In genomic region chr17:56324419-56324818, GRCm38 (mm10) we compare ENCODE assay signal across 19 mouse cellular contexts. TPM values are rescaled to one million over a fixed set of nuclear protein-coding genes. Genes with fewer than 3 reads are reported as not detected.
DNase-seq lines count a peak whose midpoint lies in the region; ATAC-seq and TF ChIP-seq lines count a peak whose summit lies in the region.
"Had no signal": no experiment of that assay in that cellular context is flagged by ENCODE, and none has a peak within 500 bp of the region (broad histone marks: within the 10 kb centered on the region; RNA-seq: fewer than 3 reads in every experiment).

No protein-coding gene starts in this region.

- no peak for TF ChIP-seq CTCF in heart, adult 2 months (IDR thresholded peaks at IDR 0.05)
- TF ChIP-seq CTCF in left cerebral cortex, adult 2 months (IDR thresholded peaks at IDR 0.05), result no peak

- no peak overlapping the region for H3K4me3 ChIP-seq in heart, embryonic 12.5 days
- H3K4me3 ChIP-seq in heart, adult 2 months, result no peak overlapping the region
- no peak overlapping the region for H3K4me3 ChIP-seq in limb, embryonic 12.5 days (replicated peaks)
- no peak overlapping the region for H3K4me3 ChIP-seq in left cerebral cortex, adult 2 months

- no peaks in the 10 kb centered on the region for H3K9me3 ChIP-seq in heart, embryonic 12.5 days (replicated peaks)
- H3K9me3 ChIP-seq in limb, embryonic 12.5 days, result no peaks in the 10 kb centered on the region
- H3K9me3 ChIP-seq: hindbrain, embryonic 15.5 days; midbrain, embryonic 10.5 days had no signal

- no peaks in the 10 kb centered on the region for H3K27me3 ChIP-seq in heart, embryonic 12.5 days (replicated peaks)
- no peaks in the 10 kb centered on the region for H3K27me3 ChIP-seq in heart, adult 2 months (ENCODE audit: control insufficient read depth, insufficient read depth, low read length)
- H3K27me3 ChIP-seq in limb, embryonic 12.5 days, result no peaks in the 10 kb centered on the region
- H3K27me3 ChIP-seq: hindbrain, embryonic 15.5 days had no signal

- H3K79me2 ChIP-seq in heart, adult 2 months (replicated peaks; ENCODE audit: control insufficient read depth, insufficient read depth, low read length), result peaks cover 5% of the 10 kb centered on the region; the same call in 1 of the 2 replicates

- H3K36me3 ChIP-seq in heart, embryonic 12.5 days, result peaks cover 41% of the 10 kb centered on the region
- H3K36me3 ChIP-seq in heart, adult 2 months (ENCODE audit: control insufficient read depth, insufficient read depth, low read length), result no peaks in the 10 kb centered on the region
- peaks cover 49% of the 10 kb centered on the region for H3K36me3 ChIP-seq in limb, embryonic 12.5 days
- H3K36me3 ChIP-seq: hindbrain, embryonic 15.5 days had no signal

- no peak overlapping the region for H3K4me2 ChIP-seq in heart, embryonic 12.5 days
- H3K4me2 ChIP-seq in limb, embryonic 12.5 days, result 0 out of 2 replicates have a peak overlapping the region, but pooled peaks have one; percentile 81

- DNase-seq in heart, adult 2 months, result no peak
- DNase-seq in 3T3-L1 (ENCODE audit: low read depth, low spot score), result peak; percentile 23
- peak; percentile 43 for DNase-seq in A20 (ENCODE audit: low read depth, low spot score)
- DNase-seq in left cerebral cortex, adult 2 months (ENCODE audit: extremely low spot score in 1 of 2, low spot score in 2 of 2), result no peak
- DNase-seq in thymus, postnatal 4 days, result no peak
- DNase-seq: adrenal gland, postnatal 10 days; heart, postnatal 10 days; kidney, adult 9 months; layer of hippocampus, adult 9-11 months; lung, postnatal 10 days; right cerebral cortex, postnatal 14 days; thymus, adult 2 months had no signal

- H3K27ac ChIP-seq in heart, embryonic 12.5 days (ENCODE audit: poor library complexity, severe bottlenecking), result peak overlapping the region; percentile 15; the same call in 1 of the 2 replicates
- no peak overlapping the region for H3K27ac ChIP-seq in heart, adult 2 months
- 0 out of 2 replicates have a peak overlapping the region, but pooled peaks have one; percentile 50 for H3K27ac ChIP-seq in limb, embryonic 12.5 days
- H3K27ac ChIP-seq in left cerebral cortex, adult 2 months, result no peak overlapping the region

- TF ChIP-seq POLR2A in heart, adult 2 months (IDR thresholded peaks at IDR 0.05; ENCODE audit: insufficient read depth, low read depth, low read length), result no peak

- TF ChIP-seq EP300 in heart, adult 2 months (IDR thresholded peaks at IDR 0.05; ENCODE audit: insufficient read depth, low read depth, low read length), result no peak

- no peak for ATAC-seq in heart, embryonic 12.5 days (ENCODE audit: insufficient number of reproducible peaks, low FRiP score)
- ATAC-seq in limb, embryonic 12.5 days (ENCODE audit: insufficient number of reproducible peaks, insufficient read depth, low FRiP score, low TSS enrichment, low read depth), result no peak

- intact Hi-C loops in heart, adult 2 months (cut with DNase I), result loop anchor here (2.0 kb wide), 1 partner anchor 20 kb away; no protein-coding TSS in a partner anchor
- intact Hi-C loops in left cerebral cortex, adult 2 months (cut with DNase I), result no loop called here

- 78% methylated on average over 3 of the region's 3 CpGs for WGBS in heart, embryonic 12.5 days
- WGBS in heart, adult 2 months, result 88% methylated on average over 3 of the region's 3 CpGs
- WGBS in limb, embryonic 12.5 days, result 51% methylated on average over 3 of the region's 3 CpGs

- H3K9ac ChIP-seq in heart, embryonic 12.5 days, result no peak overlapping the region
- no peak overlapping the region for H3K9ac ChIP-seq in heart, adult 2 months (ENCODE audit: low read depth, low read length)
- H3K9ac ChIP-seq in limb, embryonic 12.5 days (replicated peaks), result no peak overlapping the region

- H3K4me1 ChIP-seq in heart, embryonic 12.5 days (replicated peaks), result peaks cover 30% of the 10 kb centered on the region
- H3K4me1 ChIP-seq in heart, adult 2 months (ENCODE audit: control insufficient read depth, insufficient read depth, low read length), result peaks cover 6% of the 10 kb centered on the region
- H3K4me1 ChIP-seq in limb, embryonic 12.5 days (replicated peaks), result peaks cover 27% of the 10 kb centered on the region

RNA-seq across cellular contexts. Expression of gene Kdm4b, which starts 1.4 kb away (rescaled TPM):
- 34.3 and 37.1 TPM in 2 replicates for polyA plus RNA-seq in heart, embryonic 12.5 days (2016; fragmentation: Nextera tagmentation; extraction: Ambion mirVana)
- total RNA-seq in heart, adult 2 months (2021), result 10 to 100 TPM; 26.2 to 36.1 TPM
- polyA plus RNA-seq in heart, adult 2 months (2012; rRNA removed), result 23.0 and 29.7 TPM in 2 replicates
- 53.1 and 54.3 TPM in 2 replicates for polyA plus RNA-seq in limb, embryonic 12.5 days (2016; fragmentation: Nextera tagmentation; extraction: Ambion mirVana)
- 10 to 100 TPM; 66.2 to 71.8 TPM for total RNA-seq in left cerebral cortex, adult 2 months (2021)

RNA-seq across cellular contexts. Expression of gene Uhrf1, which starts 21.3 kb away (rescaled TPM):
- 88.4 and 91.2 TPM in 2 replicates for polyA plus RNA-seq in heart, embryonic 12.5 days (2016; fragmentation: Nextera tagmentation; extraction: Ambion mirVana)
- total RNA-seq in heart, adult 2 months (2021), result 1 to 10 TPM; 2.0 to 2.4 TPM
- polyA plus RNA-seq in heart, adult 2 months (2012; rRNA removed), result 0.85 and 1.2 TPM in 2 replicates
- 198 and 199 TPM in 2 replicates for polyA plus RNA-seq in limb, embryonic 12.5 days (2016; fragmentation: Nextera tagmentation; extraction: Ambion mirVana)
- total RNA-seq in left cerebral cortex, adult 2 months (2021), result under 1 TPM; 0.70 to 0.91 TPM

RNA-seq across cellular contexts. Expression of gene Arrdc5, which starts 24.3 kb away (rescaled TPM):
- polyA plus RNA-seq in heart, embryonic 12.5 days (2016; fragmentation: Nextera tagmentation; extraction: Ambion mirVana), result not detected in 2 replicates
- total RNA-seq in heart, adult 2 months (2021), result not detected
- polyA plus RNA-seq in heart, adult 2 months (2012; rRNA removed), result 0.32 TPM in 1 of 2 replicates, not detected in the other
- not detected in 2 replicates for polyA plus RNA-seq in limb, embryonic 12.5 days (2016; fragmentation: Nextera tagmentation; extraction: Ambion mirVana)
- total RNA-seq in left cerebral cortex, adult 2 months (2021), result not detected
- total RNA-seq: adrenal gland, postnatal 10 days; gastrocnemius, postnatal 4 days; heart, postnatal 10 days; left cerebral cortex, postnatal 14 days had no signal
- polyA plus RNA-seq: cortical plate, adult 2 months; hindbrain, embryonic 15.5 days; midbrain, embryonic 10.5 days; thymus, adult 2 months had no signal

RNA-seq across cellular contexts. Expression of gene Plin3, which starts 31.7 kb away (rescaled TPM):
- 59.1 and 60.0 TPM in 2 replicates for polyA plus RNA-seq in heart, embryonic 12.5 days (2016; fragmentation: Nextera tagmentation; extraction: Ambion mirVana)
- total RNA-seq in heart, adult 2 months (2021), result 100 to 1,000 TPM; 160 to 221 TPM
- 65.6 and 66.2 TPM in 2 replicates for polyA plus RNA-seq in heart, adult 2 months (2012; rRNA removed)
- polyA plus RNA-seq in limb, embryonic 12.5 days (2016; fragmentation: Nextera tagmentation; extraction: Ambion mirVana), result 62.7 and 71.7 TPM in 2 replicates
- total RNA-seq in left cerebral cortex, adult 2 months (2021), result 10 to 100 TPM in 1 of 2 experiments, 1 to 10 TPM in 1; 7.7 to 11.4 TPM

RNA-seq across cellular contexts. Expression of gene Ticam1, which starts 47.8 kb away (rescaled TPM):
- 8.6 and 9.5 TPM in 2 replicates for polyA plus RNA-seq in heart, embryonic 12.5 days (2016; fragmentation: Nextera tagmentation; extraction: Ambion mirVana)
- 1 to 10 TPM; 8.0 TPM for total RNA-seq in heart, adult 2 months (2021)
- 16.8 and 18.0 TPM in 2 replicates for polyA plus RNA-seq in heart, adult 2 months (2012; rRNA removed)
- polyA plus RNA-seq in limb, embryonic 12.5 days (2016; fragmentation: Nextera tagmentation; extraction: Ambion mirVana), result 3.0 and 3.8 TPM in 2 replicates
- 1 to 10 TPM; 6.9 to 7.2 TPM for total RNA-seq in left cerebral cortex, adult 2 months (2021)

Comparison
In these comparisons a context has a peak if more than half of its experiments do, and no peak if none do; other contexts are left out.
1. H3K27ac ChIP-seq: peak in heart, embryonic 12.5 days (single experiment) and limb, embryonic 12.5 days (single experiment); none in heart, adult 2 months (single experiment) and left cerebral cortex, adult 2 months (single experiment).
2. RNA of gene Uhrf1, which starts 21.3 kb away (polyA plus RNA-seq): 198 to 199 TPM in limb, embryonic 12.5 days and 88.4 to 91.2 TPM in heart, embryonic 12.5 days; 0.85 to 1.2 TPM in heart, adult 2 months; every median in the first group is over 10 times any median in the second.
3. DNase-seq: peak in 3T3-L1 (single experiment) and A20 (single experiment); none in heart, adult 2 months (0 of 2), left cerebral cortex, adult 2 months (0 of 2) and thymus, postnatal 4 days (single experiment).